Mouse (Mus musculus): ENCODE results near the gene Lrr1.

GRCm38 (mm10) chr12:69119908-69120307, 48.7 kb upstream of the Lrr1 start:
- TF ChIP-seq CTCF (IDR thresholded peaks at IDR 0.05) (no peak), EP300 (IDR thresholded peaks at IDR 0.05) (no peak)

Measured in lung, postnatal 0 days (tissue).